Mouse (Mus musculus): ENCODE measurements at regions not wholly inside any gene's neighbourhood (a gene's known extent, or its start where the extent isn't known, plus 50 kb on each side); places are given as distances from the start of the nearest gene placed in this dataset.

GRCm38 (mm10) chr14:67181586-67181985 is 1172.6 kb upstream of the Gulo start:
- no peak for DNase-seq (ENCODE audit: extremely low spot score in 1 of 2, low spot score in 1 of 2)

- no peak for DNase-seq (ENCODE audit: extremely low spot score in 1 of 2, low spot score in 1 of 2)
Observed at GRCm38 (mm10) chr14:67179549-67179948, 1170.5 kb upstream of the Gulo start.

- DNase-seq (ENCODE audit: extremely low spot score in 1 of 2, low spot score in 1 of 2) = no peak
Observed at GRCm38 (mm10) chr14:67178329-67179039, 1169.5 kb upstream of the Gulo start.

GRCm38 (mm10) chr14:67176672-67177071 is 1167.7 kb upstream of the Gulo start:
- DNase-seq (ENCODE audit: extremely low spot score in 1 of 2, low spot score in 1 of 2) = no peak

GRCm38 (mm10) chr14:67176100-67176499 is 1167.1 kb upstream of the Gulo start:
- DNase-seq (ENCODE audit: extremely low spot score in 1 of 2, low spot score in 1 of 2) = no peak

- peak in 1 of 2 experiments; percentile 38 for DNase-seq (ENCODE audit: extremely low spot score in 1 of 2, low spot score in 1 of 2)
Observed at GRCm38 (mm10) chr14:67174929-67175328, 1165.9 kb upstream of the Gulo start.

GRCm38 (mm10) chr14:67170801-67171200 is 1161.8 kb upstream of the Gulo start:
- no peak for DNase-seq (ENCODE audit: extremely low spot score in 1 of 2, low spot score in 1 of 2)

- no peak for DNase-seq (ENCODE audit: extremely low spot score in 1 of 2, low spot score in 1 of 2)
Observed at GRCm38 (mm10) chr14:67170248-67170647, 1161.2 kb upstream of the Gulo start.

- no peak for DNase-seq (ENCODE audit: extremely low spot score in 1 of 2, low spot score in 1 of 2)
Observed at GRCm38 (mm10) chr14:67169201-67169600, 1160.2 kb upstream of the Gulo start.

GRCm38 (mm10) chr14:67159996-67160395 is 1151.0 kb upstream of the Gulo start:
- no peak for DNase-seq (ENCODE audit: extremely low spot score in 1 of 2, low spot score in 1 of 2)

- no peak for DNase-seq (ENCODE audit: extremely low spot score in 1 of 2, low spot score in 1 of 2)
Observed at GRCm38 (mm10) chr14:67158867-67159266, 1149.9 kb upstream of the Gulo start.

- DNase-seq (ENCODE audit: extremely low spot score in 1 of 2, low spot score in 1 of 2) = peak in 1 of 2 experiments; percentile 47
Observed at GRCm38 (mm10) chr14:67156366-67156765, 1147.4 kb upstream of the Gulo start.

- no peak for DNase-seq (ENCODE audit: extremely low spot score in 1 of 2, low spot score in 1 of 2)
Observed at GRCm38 (mm10) chr14:67153621-67154020, 1144.6 kb upstream of the Gulo start.

- no peak for DNase-seq (ENCODE audit: extremely low spot score in 1 of 2, low spot score in 1 of 2)
Observed at GRCm38 (mm10) chr14:67149961-67150471, 1141.0 kb upstream of the Gulo start.

- DNase-seq (ENCODE audit: extremely low spot score in 1 of 2, low spot score in 1 of 2) = no peak
Observed at GRCm38 (mm10) chr14:67149091-67149490, 1140.1 kb upstream of the Gulo start.

GRCm38 (mm10) chr14:67146602-67147001 is 1137.6 kb upstream of the Gulo start:
- DNase-seq (ENCODE audit: extremely low spot score in 1 of 2, low spot score in 1 of 2) = no peak

GRCm38 (mm10) chr14:67145046-67145445 is 1136.0 kb upstream of the Gulo start:
- no peak for DNase-seq (ENCODE audit: extremely low spot score in 1 of 2, low spot score in 1 of 2)

GRCm38 (mm10) chr14:67144461-67144985 is 1135.5 kb upstream of the Gulo start:
- DNase-seq (ENCODE audit: extremely low spot score in 1 of 2, low spot score in 1 of 2) = no peak

GRCm38 (mm10) chr14:67143826-67144225 is 1134.8 kb upstream of the Gulo start:
- DNase-seq (ENCODE audit: extremely low spot score in 1 of 2, low spot score in 1 of 2) = no peak

GRCm38 (mm10) chr14:67142556-67143250 is 1133.7 kb upstream of the Gulo start:
- DNase-seq (ENCODE audit: extremely low spot score in 1 of 2, low spot score in 1 of 2) = no peak

- peak; percentile 49 to 83 for DNase-seq (ENCODE audit: extremely low spot score in 1 of 2, low spot score in 1 of 2)
Observed at GRCm38 (mm10) chr14:67141581-67142441, 1132.8 kb upstream of the Gulo start.

Data from frontal cortex, adult 2 months (tissue).